Mouse (Mus musculus) heart, adult 2 months (tissue): ENCODE measurements at regions not wholly inside any gene's neighbourhood (a gene's known extent, or its start where the extent isn't known, plus 50 kb on each side); places are given as distances from the start of the nearest gene placed in this dataset.

Experiments used
- DNase-seq, 2 experiments: peaks; one replicate each; pipeline ENCODE4 v3.0.0; 2021
- H3K27ac ChIP-seq: fragments of 200-600 bp; 2 replicates; pipeline ENCODE4 v1.8.1; 2022
- H3K27me3 ChIP-seq: fragments of 200-500 bp; 2 replicates; pipeline ENCODE4 v1.6.1; 2012; ENCODE audit warnings: mild to moderate bottlenecking, low read length, inconsistent platforms, mixed read lengths; ENCODE audit not compliant: control insufficient read depth, insufficient read depth
- H3K36me3 ChIP-seq: fragments of 200-500 bp; 2 replicates; pipeline ENCODE4 v1.6.1; 2012; ENCODE audit warnings: low read length, inconsistent platforms; ENCODE audit not compliant: control insufficient read depth, insufficient read depth
- H3K4me1 ChIP-seq: fragments of 200-500 bp; 2 replicates; pipeline ENCODE4 v1.6.1; 2011; ENCODE audit warnings: low read length; ENCODE audit not compliant: control insufficient read depth, insufficient read depth
- H3K4me3 ChIP-seq: fragments of 200-600 bp; 2 replicates; pipeline ENCODE4 v1.8.1; 2022
- H3K79me2 ChIP-seq: fragments of 200-500 bp; replicated peaks from 2 replicates; pipeline ENCODE4 v1.6.1; 2012; ENCODE audit warnings: mild to moderate bottlenecking, inconsistent platforms, low read length, moderate library complexity, mixed read lengths; ENCODE audit not compliant: control insufficient read depth, insufficient read depth
- H3K9ac ChIP-seq: fragments of 200-500 bp; 2 replicates; pipeline ENCODE4 v1.6.1; 2012; ENCODE audit warnings: low read depth, mild to moderate bottlenecking, control low read depth, inconsistent platforms, low read length, mixed read lengths
- CTCF ChIP-seq: fragments of 200-600 bp; IDR thresholded peaks from 2 replicates; pipeline ENCODE4 v1.8.1; 2022; ENCODE audit warnings: antibody characterized with exemption, mild to moderate bottlenecking, moderate library complexity
- EP300 ChIP-seq: fragments of 200-500 bp; IDR thresholded peaks from 2 replicates; pipeline ENCODE4 v1.6.1; 2011; ENCODE audit warnings: low read depth, low read length, control low read depth; ENCODE audit not compliant: insufficient read depth
- POLR2A ChIP-seq: fragments of 200-500 bp; IDR thresholded peaks from 2 replicates; pipeline ENCODE4 v1.6.1; 2011; ENCODE audit warnings: mild to moderate bottlenecking, low read depth, low read length, control low read depth; ENCODE audit not compliant: insufficient read depth
- WGBS: fragments of 180-500 bp; shearing (Covaris S2); methylation state at CpG from one replicate; pipeline ENCODE4 v1.1.7; 2018; 5-methylcytosine and 5-hydroxymethylcytosine counted together
- intact Hi-C: fragments of 180-260 bp; cut with DNase I; formaldehyde crosslinking; loops from one replicate; pipeline ENCODE4 v1.15.1; 2025

- Histone ChIP-seq H3K79me2 (no peaks in the 10 kb centered on the region), H3K4me3 (no peak overlapping the region), H3K4me1 (no peaks in the 10 kb centered on the region), H3K27me3 (no peaks in the 10 kb centered on the region), H3K36me3 (no peaks in the 10 kb centered on the region), H3K9ac (no peak overlapping the region), H3K27ac (no peak overlapping the region)
- intact Hi-C loops: no loop called here
- no peak for DNase-seq
- 65% methylated on average over 3 of the region's 3 CpGs for WGBS
- TF ChIP-seq POLR2A (no peak), EP300 (no peak), CTCF (no peak)
These were observed 69.3 kb upstream of the Prdm11 start for GRCm38 (mm10) chr2:93115303-93115702.

GRCm38 (mm10) chr2:93113929-93114328, 68.0 kb upstream of the Prdm11 start:
- Histone ChIP-seq H3K36me3 (no peaks in the 10 kb centered on the region), H3K79me2 (no peaks in the 10 kb centered on the region), H3K9ac (no peak overlapping the region), H3K4me3 (no peak overlapping the region), H3K27ac (no peak overlapping the region), H3K27me3 (no peaks in the 10 kb centered on the region), H3K4me1 (no peaks in the 10 kb centered on the region)
- no peak for DNase-seq
- WGBS: 87% methylated on average over 7 of the region's 7 CpGs
- intact Hi-C loops: no loop called here
- TF ChIP-seq POLR2A: no peak
- no peak for TF ChIP-seq EP300
- no peak for TF ChIP-seq CTCF

GRCm38 (mm10) chr2:93112320-93112719, 66.4 kb upstream of the Prdm11 start:
- Histone ChIP-seq H3K4me3 (no peak overlapping the region), H3K4me1 (no peaks in the 10 kb centered on the region), H3K9ac (no peak overlapping the region), H3K36me3 (no peaks in the 10 kb centered on the region), H3K27ac (no peak overlapping the region), H3K79me2 (no peaks in the 10 kb centered on the region), H3K27me3 (no peaks in the 10 kb centered on the region)
- TF ChIP-seq EP300: no peak
- TF ChIP-seq CTCF: no peak
- TF ChIP-seq POLR2A: no peak
- DNase-seq: no peak
- intact Hi-C loops: no loop called here
- WGBS: 30% methylated on average over 7 of the region's 7 CpGs

- TF ChIP-seq EP300 (no peak), POLR2A (no peak), CTCF (no peak)
- no peak overlapping the region for H3K9ac ChIP-seq
- intact Hi-C loops: no loop called here
- H3K4me1 ChIP-seq: no peaks in the 10 kb centered on the region
- no peak overlapping the region for H3K27ac ChIP-seq
- DNase-seq: no peak
- H3K27me3 ChIP-seq: no peaks in the 10 kb centered on the region
- H3K79me2 ChIP-seq: no peaks in the 10 kb centered on the region
- no peak overlapping the region for H3K4me3 ChIP-seq
- no peaks in the 10 kb centered on the region for H3K36me3 ChIP-seq
- 80% methylated on average over 5 of the region's 5 CpGs for WGBS
These were observed 64.9 kb upstream of the Prdm11 start for GRCm38 (mm10) chr2:93110898-93111297.

GRCm38 (mm10) chr2:93106581-93106980, 60.6 kb upstream of the Prdm11 start:
- H3K4me1 ChIP-seq: no peaks in the 10 kb centered on the region
- H3K79me2 ChIP-seq: no peaks in the 10 kb centered on the region
- intact Hi-C loops: no loop called here
- no peaks in the 10 kb centered on the region for H3K27me3 ChIP-seq
- H3K27ac ChIP-seq: no peak overlapping the region
- H3K9ac ChIP-seq: no peak overlapping the region
- DNase-seq: no peak
- H3K4me3 ChIP-seq: no peak overlapping the region
- no peak for TF ChIP-seq POLR2A
- TF ChIP-seq EP300: no peak
- no peak for TF ChIP-seq CTCF
- no peaks in the 10 kb centered on the region for H3K36me3 ChIP-seq
- 64% methylated on average over 6 of the region's 6 CpGs for WGBS

- no peak overlapping the region for H3K4me3 ChIP-seq
- WGBS: 93% methylated on average over 8 of the region's 8 CpGs
- DNase-seq: no peak
- no peaks in the 10 kb centered on the region; the same call in 1 of the 2 replicates for H3K4me1 ChIP-seq
- no peaks in the 10 kb centered on the region for H3K36me3 ChIP-seq
- no peak overlapping the region for H3K9ac ChIP-seq
- H3K27ac ChIP-seq: no peak overlapping the region
- no peaks in the 10 kb centered on the region for H3K79me2 ChIP-seq
- intact Hi-C loops: no loop called here
- H3K27me3 ChIP-seq: no peaks in the 10 kb centered on the region
- TF ChIP-seq EP300 (no peak), POLR2A (no peak), CTCF (no peak)
These were observed 56.0 kb upstream of the Prdm11 start for GRCm38 (mm10) chr2:93101991-93102390.
